Mouse (Mus musculus) megakaryocyte, embryonic 14.5 days (primary cell): ENCODE data around the gene Cpt1c.

Experiments
- FLI1 ChIP-seq: IDR thresholded peaks from 2 replicates; pipeline ENCODE4 v1.6.1; 2012; ENCODE audit warnings: low read length, inconsistent platforms, mixed read lengths
- GATA1 ChIP-seq: IDR thresholded peaks from 3 replicates; pipeline ENCODE4 v1.6.1; 2012; ENCODE audit warnings: mixed read lengths, low read length, inconsistent platforms, borderline replicate concordance

- TF ChIP-seq GATA1, result no peak
- TF ChIP-seq FLI1, result no peak
Measured at GRCm38 (mm10) chr7:45007846-45008245, 33.2 kb upstream of the Cpt1c start.
